Mouse (Mus musculus): ENCODE measurements around the gene St6galnac3. TPM values are rescaled to one million over a fixed set of nuclear protein-coding genes. Genes with fewer than 3 reads are reported as not detected.

Gene St6galnac3
- polyA plus RNA-seq, 1 experiment from 2014 or later = 0.07 TPM

DNA sequence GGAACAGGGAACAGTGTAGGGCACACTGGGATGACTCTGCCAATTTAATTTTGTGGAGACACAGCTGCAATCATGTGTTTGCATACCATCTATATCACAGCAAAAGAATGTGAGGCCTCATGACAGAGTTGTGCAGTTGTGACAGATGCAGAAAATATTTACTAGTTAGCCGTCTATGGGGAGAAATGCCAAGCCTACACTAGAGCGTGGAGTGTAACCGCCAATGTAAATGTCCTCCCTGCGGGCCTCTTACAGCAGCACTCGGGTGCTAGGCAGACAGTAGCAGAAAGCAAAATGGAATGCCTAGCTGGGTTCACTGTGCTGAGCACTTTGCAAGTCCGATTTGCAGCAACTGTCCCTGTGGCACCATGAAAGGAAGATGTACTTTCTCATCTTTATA lies 261.1 kb downstream of the St6galnac3 start:
- Histone ChIP-seq H3K36me3 (ENCODE audit: inconsistent target) (no peaks in the 10 kb centered on the region), H3K79me2 (ENCODE audit: inconsistent target) (no peaks in the 10 kb centered on the region), H3K27ac (no peak overlapping the region), H3K4me3 (ENCODE audit: inconsistent target) (no peak overlapping the region)
- WGBS (ENCODE audit: missing documents) = 94% methylated on average over 6 of the region's 6 CpGs

DNA sequence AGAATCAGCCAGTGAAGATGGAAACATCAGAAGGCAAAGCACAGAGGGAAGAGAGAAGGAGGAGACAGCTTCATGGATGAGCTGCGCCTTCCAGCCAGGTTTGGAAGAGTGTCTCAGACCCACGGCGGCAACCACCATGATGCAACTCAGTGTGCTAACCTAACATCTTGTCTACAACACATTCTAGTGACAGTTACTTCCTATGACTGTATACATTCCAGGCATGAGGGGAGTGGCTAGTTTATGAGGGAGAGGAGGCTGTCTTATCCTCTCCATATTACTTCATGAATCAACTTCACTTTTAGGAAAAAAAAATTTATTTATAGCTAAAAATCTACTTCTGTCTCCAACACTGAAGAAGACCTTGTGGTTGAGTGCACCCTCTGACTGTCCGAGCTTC lies 264.8 kb downstream of the St6galnac3 start:
- Histone ChIP-seq H3K27ac (no peak overlapping the region), H3K79me2 (ENCODE audit: inconsistent target) (no peaks in the 10 kb centered on the region), H3K4me3 (ENCODE audit: inconsistent target) (no peak overlapping the region), H3K36me3 (ENCODE audit: inconsistent target) (no peaks in the 10 kb centered on the region)
- WGBS (ENCODE audit: missing documents) = 94% methylated on average over 4 of the region's 4 CpGs

DNA sequence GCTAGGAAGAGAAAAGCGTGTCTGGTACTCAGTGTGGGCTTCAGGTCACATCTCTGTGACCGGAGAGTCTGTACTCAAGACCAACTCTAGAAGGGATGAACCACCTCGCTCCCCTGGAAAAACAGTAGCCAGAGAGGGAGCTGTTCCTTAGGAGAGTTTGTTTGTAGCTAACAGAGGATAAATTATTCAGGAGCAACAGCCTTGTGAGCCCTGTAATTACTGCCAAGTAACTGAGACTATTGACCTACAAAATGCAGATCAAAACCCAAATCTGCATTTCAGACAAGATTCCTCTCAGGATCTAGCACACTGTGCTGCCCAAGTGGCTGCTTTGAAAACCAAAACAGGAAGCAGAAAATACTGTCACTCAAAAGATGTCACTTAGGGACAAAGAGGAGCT lies 266.4 kb downstream of the St6galnac3 start:
- H3K27ac ChIP-seq = no peak overlapping the region
- 94% methylated on average over 3 of the region's 3 CpGs for WGBS (ENCODE audit: missing documents)
- H3K4me3 ChIP-seq (ENCODE audit: inconsistent target) = no peak overlapping the region
- no peaks in the 10 kb centered on the region for H3K36me3 ChIP-seq (ENCODE audit: inconsistent target)
- no peaks in the 10 kb centered on the region for H3K79me2 ChIP-seq (ENCODE audit: inconsistent target)

- 96% methylated on average over 4 of the region's 4 CpGs for WGBS (ENCODE audit: missing documents)
- Histone ChIP-seq H3K79me2 (ENCODE audit: inconsistent target) (no peaks in the 10 kb centered on the region), H3K4me3 (ENCODE audit: inconsistent target) (no peak overlapping the region), H3K27ac (no peak overlapping the region), H3K36me3 (ENCODE audit: inconsistent target) (no peaks in the 10 kb centered on the region)
These were observed 267.3 kb downstream of the St6galnac3 start for GRCm38 (mm10) chr3:153457701-153458100.

- Histone ChIP-seq H3K79me2 (ENCODE audit: inconsistent target) (no peaks in the 10 kb centered on the region), H3K27ac (no peak overlapping the region), H3K4me3 (ENCODE audit: inconsistent target) (no peak overlapping the region), H3K36me3 (ENCODE audit: inconsistent target) (no peaks in the 10 kb centered on the region)
- WGBS (ENCODE audit: missing documents) = 50% methylated on average over 2 of the region's 2 CpGs
These were observed 267.8 kb downstream of the St6galnac3 start for GRCm38 (mm10) chr3:153457203-153457602.

DNA sequence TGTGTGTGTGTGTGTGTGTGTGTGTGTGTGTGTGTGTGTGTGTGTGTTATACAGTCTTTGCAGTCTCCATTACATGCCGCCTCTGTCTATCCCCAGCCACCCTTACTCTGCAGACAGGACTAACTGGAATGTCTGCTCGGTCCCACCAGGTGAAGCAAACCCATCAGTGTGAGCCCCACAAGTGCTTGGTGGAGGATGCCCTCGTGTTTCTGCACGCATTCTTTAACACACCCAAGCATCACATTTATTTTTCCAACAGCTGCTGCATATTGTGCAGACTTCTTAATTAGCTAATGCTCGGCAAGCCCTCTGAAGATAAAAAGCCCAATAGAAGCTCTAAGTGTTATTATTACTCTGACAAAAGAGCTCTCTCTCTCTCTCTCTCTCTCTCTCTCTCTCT lies 268.7 kb downstream of the St6galnac3 start:
- 97% methylated on average over 5 of the region's 5 CpGs for WGBS (ENCODE audit: missing documents)
- H3K4me3 ChIP-seq (ENCODE audit: inconsistent target) = no peak overlapping the region
- H3K36me3 ChIP-seq (ENCODE audit: inconsistent target) = no peaks in the 10 kb centered on the region
- H3K27ac ChIP-seq = no peak overlapping the region
- H3K79me2 ChIP-seq (ENCODE audit: inconsistent target) = no peaks in the 10 kb centered on the region

- Histone ChIP-seq H3K79me2 (ENCODE audit: inconsistent target) (no peaks in the 10 kb centered on the region), H3K36me3 (ENCODE audit: inconsistent target) (no peaks in the 10 kb centered on the region), H3K27ac (no peak overlapping the region), H3K4me3 (ENCODE audit: inconsistent target) (no peak overlapping the region)
- 90% methylated on average over 7 of the region's 7 CpGs for WGBS (ENCODE audit: missing documents)
These were observed 271.6 kb downstream of the St6galnac3 start for GRCm38 (mm10) chr3:153453127-153454049.

DNA sequence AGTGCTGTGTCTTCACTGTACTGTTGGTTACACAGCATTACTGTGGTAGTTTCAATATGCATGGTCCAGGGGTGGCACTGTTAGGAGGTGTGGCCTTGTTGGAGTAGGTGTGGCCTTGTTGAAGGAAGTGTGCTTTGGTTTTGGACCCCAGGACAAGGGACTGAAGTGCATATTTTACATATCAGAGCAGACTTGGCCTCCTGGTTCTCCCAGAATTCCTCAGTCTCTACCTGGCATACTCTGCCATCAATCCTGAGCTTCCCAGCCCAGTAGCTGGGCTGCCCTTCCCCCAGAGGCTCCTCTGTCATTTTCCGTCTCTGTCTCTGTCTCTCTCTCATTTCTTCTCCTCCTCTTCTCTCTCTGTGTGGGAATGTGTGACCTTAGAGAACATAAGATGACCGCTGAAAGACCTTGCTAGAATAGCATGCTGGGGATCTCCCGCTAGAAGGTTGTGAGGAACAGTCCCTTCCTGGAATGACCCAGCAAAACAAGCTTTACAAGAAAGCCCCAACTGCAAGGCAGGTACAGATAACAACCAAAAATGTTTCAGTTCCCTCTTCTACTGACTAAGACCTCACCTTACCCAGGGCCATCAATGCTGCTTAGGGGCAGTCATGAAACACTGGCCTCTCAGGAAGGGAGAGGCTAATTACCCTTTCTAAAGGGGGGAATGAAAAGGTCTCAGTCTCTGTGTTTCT lies 272.5 kb downstream of the St6galnac3 start:
- Histone ChIP-seq H3K36me3 (ENCODE audit: inconsistent target) (no peaks in the 10 kb centered on the region), H3K79me2 (ENCODE audit: inconsistent target) (no peaks in the 10 kb centered on the region), H3K27ac (no peak overlapping the region), H3K4me3 (ENCODE audit: inconsistent target) (no peak overlapping the region)
- WGBS (ENCODE audit: missing documents) = 46% methylated on average over 3 of the region's 3 CpGs

GRCm38 (mm10) chr3:153441329-153441728 lies 283.6 kb downstream of the St6galnac3 start:
- WGBS (ENCODE audit: missing documents) = 94% methylated on average over 9 of the region's 9 CpGs

GRCm38 (mm10) chr3:153436076-153437021 lies 288.6 kb downstream of the St6galnac3 start:
- Histone ChIP-seq H3K36me3 (ENCODE audit: inconsistent target) (no peaks in the 10 kb centered on the region), H3K27ac (no peak overlapping the region), H3K4me3 (ENCODE audit: inconsistent target) (no peak overlapping the region), H3K79me2 (ENCODE audit: inconsistent target) (no peaks in the 10 kb centered on the region)
- WGBS (ENCODE audit: missing documents) = 92% methylated on average over 17 of the region's 17 CpGs

More at GRCm38 (mm10) chr3:153441329-153441728, 283.6 kb downstream of the St6galnac3 start:
- Histone ChIP-seq H3K27ac (no peak overlapping the region), H3K4me3 (ENCODE audit: inconsistent target) (no peak overlapping the region), H3K79me2 (ENCODE audit: inconsistent target) (no peaks in the 10 kb centered on the region), H3K36me3 (ENCODE audit: inconsistent target) (no peaks in the 10 kb centered on the region)

DNA sequence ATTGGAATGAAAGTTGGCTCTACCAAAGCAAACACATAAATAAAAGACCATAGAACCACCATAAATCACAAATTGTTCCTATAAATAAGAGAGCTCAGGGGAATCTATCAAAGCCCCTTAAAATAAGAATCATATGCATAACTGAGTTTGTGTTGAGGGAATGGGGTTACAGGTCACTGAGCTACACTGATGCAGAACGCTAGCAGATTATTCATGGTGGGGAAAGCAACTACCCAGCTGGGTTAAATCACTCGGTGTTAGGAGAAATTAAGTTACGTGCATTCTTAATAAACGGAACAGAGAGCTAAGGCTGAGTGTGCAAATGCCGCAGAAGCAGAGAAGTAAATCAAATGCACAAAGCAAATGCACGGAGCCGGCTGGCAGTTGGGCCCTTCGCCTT lies 292.0 kb downstream of the St6galnac3 start:
- H3K4me3 ChIP-seq (ENCODE audit: inconsistent target) = no peak overlapping the region
- no peaks in the 10 kb centered on the region for H3K36me3 ChIP-seq (ENCODE audit: inconsistent target)
- WGBS (ENCODE audit: missing documents) = 96% methylated on average over 8 of the region's 8 CpGs
- no peaks in the 10 kb centered on the region for H3K79me2 ChIP-seq (ENCODE audit: inconsistent target)
- H3K27ac ChIP-seq = no peak overlapping the region

DNA sequence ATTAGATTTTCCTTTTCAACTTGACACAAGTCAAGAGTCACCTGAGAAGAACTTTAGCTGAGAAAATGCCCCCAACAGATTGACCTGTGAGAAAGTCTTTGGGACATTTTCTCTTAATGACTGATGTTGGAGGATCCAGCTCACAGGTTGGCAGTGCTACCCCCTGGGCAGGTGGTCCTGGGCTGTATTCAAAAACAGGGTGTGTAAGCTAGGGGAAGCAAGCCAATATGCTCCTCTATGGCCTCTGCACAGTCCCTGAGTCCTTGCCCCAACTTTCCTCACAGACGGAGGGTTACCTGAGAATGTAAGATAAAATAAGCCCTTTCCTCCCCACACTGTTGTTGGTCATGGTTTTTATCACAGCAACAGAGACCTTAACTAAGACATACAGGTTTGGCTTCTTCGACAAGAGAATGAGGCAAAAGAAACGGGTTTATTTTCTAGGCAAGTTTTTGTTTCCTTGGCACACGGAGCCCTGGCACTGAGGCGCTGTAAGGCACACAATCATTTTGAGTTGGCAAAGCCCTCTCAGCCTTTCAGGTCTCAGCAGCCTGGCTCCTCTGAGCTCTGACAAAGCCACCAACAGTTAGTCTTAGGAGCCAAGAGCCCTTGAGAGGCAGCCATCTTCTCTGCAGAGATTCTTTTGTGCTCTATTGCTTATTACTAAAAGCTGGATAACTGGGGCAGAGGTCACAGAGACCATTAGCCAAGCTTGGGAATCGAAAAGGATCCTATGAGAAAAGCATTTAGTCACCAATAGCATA lies 292.7 kb downstream of the St6galnac3 start:
- no peak overlapping the region for H3K27ac ChIP-seq
- whole genome bisulfite sequencing (ENCODE audit: missing documents) = 93% methylated on average over 6 of the region's 6 CpGs
- no peaks in the 10 kb centered on the region for H3K79me2 ChIP-seq (ENCODE audit: inconsistent target)
- no peak overlapping the region for H3K4me3 ChIP-seq (ENCODE audit: inconsistent target)
- H3K36me3 ChIP-seq (ENCODE audit: inconsistent target) = no peaks in the 10 kb centered on the region

DNA sequence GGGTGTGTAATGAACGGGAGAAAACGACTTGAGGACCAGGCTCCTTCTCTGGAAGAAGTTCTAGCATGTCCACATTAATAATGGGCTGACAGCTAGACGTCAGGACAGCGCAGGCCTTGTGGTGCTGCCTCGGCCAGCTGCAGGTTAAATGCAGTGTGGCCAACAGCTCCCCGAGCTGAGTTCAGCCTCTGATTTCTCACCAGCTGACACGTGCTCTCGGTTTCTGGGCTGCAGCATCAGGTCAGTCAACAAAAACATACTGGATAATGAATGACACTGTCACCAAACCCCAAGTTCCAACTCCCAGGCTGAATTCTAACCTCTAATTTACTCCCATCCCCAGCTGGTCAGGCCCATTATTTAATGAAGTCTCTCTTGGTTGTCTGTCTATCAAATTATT lies 295.1 kb downstream of the St6galnac3 start:
- H3K36me3 ChIP-seq (ENCODE audit: inconsistent target) = no peaks in the 10 kb centered on the region
- no peaks in the 10 kb centered on the region for H3K79me2 ChIP-seq (ENCODE audit: inconsistent target)
- H3K4me3 ChIP-seq (ENCODE audit: inconsistent target) = no peak overlapping the region
- no peak overlapping the region for H3K27ac ChIP-seq
- 91% methylated on average over 8 of the region's 8 CpGs for WGBS (ENCODE audit: missing documents)

- WGBS (ENCODE audit: missing documents) = 94% methylated on average over 7 of the region's 7 CpGs
- no peaks in the 10 kb centered on the region for H3K36me3 ChIP-seq (ENCODE audit: inconsistent target)
- no peak overlapping the region for H3K4me3 ChIP-seq (ENCODE audit: inconsistent target)
- no peaks in the 10 kb centered on the region for H3K79me2 ChIP-seq (ENCODE audit: inconsistent target)
- H3K27ac ChIP-seq = no peak overlapping the region
These were observed 303.1 kb downstream of the St6galnac3 start for GRCm38 (mm10) chr3:153421918-153422290.

Data from macrophage (primary cell).